Mouse (Mus musculus): ENCODE measurements at regions not wholly inside any gene's neighbourhood (a gene's known extent, or its start where the extent isn't known, plus 50 kb on each side); places are given as distances from the start of the nearest gene placed in this dataset.

DNA sequence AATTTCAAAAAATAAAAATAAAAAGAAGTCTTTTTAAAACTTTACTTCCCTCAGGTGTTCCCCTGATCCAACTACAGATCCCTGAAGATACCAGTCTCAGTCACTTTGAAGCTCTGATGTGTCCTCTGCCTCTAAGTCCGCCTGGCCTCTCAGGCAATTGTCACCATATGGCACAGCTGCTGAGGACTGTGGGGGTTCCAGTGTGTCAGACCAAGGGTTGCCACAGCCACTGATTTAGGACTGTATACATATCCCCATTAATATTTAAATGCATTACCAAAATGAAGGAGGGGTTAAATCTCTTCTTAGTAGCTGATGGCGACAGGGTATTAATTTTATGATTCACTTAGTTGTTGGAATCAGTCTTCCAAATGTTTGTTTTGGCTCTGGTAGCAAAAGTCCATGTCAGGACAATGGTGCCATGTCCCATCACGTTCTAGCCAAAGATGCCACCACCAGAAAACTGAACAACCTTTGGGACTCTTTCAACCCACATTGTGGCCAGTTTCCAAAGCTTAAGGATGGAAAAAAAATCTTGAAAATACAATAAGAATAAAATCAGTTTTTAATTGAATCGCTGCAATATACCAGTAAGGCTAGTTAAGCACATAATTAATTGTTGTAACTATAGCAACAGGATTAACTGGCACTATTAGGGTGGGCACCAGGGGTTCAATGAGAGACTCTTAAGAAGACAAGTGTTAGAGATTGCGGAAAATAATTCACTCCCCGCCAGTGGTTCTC is 62.5 kb downstream of the Arrdc4 start:
- DNase-seq: no peak

DNA sequence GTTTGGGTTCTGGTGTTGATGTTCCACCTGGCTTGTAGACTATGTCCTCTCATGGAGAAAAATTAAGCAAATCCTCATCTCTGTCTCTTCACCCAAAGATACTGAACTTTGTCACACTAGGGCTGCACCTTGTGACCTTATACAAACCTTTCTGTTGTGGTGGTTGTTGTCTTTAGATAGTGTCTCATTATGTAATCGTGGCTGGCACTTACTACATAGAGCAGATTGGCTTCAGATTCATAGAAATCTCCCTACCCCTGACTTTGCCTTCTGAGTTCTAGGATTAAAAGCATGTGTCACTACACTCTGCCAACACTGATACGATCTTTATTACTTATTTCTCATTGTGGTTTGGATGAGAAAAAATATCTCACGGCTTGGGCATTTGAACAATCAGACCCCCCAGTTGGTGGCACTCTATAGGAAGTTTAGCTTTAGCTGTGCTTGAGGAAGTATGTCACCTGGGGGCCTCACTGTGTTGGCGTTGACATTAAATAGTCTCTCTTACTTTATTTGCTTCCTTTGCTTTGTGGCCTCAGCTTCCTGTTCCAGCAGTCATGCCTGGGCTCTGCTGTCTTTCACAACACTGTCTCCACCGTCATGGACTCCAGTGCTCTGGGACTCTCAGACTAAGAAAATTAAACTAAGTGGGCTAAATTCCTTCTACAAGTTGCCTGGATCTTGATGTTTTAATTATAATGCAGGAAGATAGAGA is 66.0 kb downstream of the Arrdc4 start:
- DNase-seq: no peak

DNA sequence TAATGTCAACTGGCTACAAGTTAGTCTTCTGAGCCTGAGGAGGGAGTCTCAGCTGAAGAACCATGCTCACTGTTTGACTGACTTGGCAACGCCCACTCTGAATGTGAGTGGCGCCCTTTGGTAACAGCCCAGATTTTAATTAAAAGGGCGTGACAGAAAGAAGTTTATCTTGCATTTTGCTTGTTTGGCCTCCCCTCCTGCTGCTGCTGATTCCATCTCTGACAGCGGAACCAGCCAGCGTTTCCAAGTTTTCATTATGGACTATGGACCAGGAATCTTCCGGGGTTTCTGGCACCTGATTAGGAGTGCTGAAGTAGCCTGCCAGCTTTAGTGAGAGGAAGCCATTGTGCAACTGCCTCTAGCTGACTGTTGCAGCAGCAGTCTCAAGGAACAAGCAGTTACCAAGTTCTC is 66.7 kb downstream of the Arrdc4 start:
- DNase-seq: peak; percentile 8

DNA sequence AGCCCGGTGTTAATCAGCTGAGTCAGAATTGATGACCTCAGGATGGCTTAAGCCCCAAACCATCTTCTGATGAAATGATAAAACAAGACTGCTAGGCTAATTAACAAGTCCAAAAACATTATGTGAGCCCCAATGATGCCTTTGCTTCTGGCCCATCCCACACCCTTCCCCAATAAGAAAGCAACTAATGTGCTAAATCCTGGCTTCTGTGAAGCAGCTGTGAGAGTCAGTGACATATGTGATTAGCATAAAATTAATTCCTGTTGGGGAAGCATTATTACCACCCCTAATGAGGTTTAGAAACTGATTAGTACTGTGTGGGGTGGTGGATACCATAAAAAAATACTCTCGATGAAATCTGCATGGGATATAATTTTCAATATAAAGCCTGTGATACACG is 69.3 kb downstream of the Arrdc4 start:
- no peak for DNase-seq

DNA sequence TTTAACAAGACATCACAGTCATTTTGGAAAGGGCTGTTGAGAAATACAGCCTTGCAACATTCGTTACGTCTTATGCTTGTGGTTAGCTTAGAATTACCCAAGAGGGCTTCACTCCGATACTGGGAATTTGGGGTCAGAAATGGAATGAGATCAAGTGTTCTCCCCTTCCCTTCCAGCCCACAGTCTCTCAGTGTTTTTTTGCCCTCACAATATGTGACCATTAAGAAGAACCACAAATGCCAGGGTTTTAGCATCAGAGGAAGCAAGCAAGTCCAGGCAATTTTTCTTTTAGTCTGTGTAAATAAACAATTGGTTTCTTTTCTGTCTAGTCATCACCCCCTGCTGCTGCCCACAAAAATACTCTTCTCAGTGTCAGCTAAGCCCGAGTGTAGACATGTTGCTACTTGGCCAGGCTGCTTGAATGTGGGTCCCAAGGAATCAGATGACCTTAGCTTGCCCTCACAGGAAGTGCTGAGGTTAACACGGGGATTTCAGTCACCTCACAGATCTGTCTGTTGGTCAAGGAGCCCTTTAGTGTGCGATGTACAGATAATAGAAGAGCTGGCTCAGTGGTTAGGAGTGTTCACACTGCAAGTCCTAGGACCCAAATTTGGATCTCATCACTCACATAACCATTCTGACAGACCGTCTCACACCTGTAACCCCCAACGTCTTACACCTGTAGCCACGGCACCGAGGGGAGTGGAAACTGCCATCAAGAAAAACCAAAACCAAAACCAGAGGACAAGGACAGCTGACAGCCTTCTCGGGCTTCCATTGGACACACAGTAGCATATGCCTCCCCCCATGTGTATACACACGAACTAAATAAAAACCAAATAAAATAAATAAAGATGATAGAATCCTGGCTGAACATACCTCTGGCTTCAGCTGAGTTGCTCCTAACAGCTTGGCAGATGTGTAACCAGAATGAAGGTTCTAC is 81.0 kb downstream of the Arrdc4 start:
- DNase-seq: no peak

DNA sequence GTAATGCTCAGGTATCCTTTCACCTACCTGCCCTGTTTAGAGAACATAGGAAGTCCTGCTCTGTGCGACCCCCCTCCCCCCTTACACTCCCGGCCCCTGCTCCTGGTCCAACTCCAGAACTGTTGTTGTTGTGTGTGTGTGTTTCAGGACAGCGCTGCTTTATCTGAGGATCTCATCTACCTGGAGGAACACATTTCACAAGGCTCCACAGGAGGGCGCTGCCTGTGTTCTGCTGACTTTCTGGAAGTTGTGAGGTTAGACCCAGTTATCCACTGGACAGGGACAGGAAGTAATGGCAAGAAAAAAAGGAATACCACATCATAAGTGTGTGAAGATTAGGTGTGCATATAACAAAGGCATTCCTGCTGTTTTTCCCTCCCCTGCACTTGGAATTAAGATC is 81.8 kb downstream of the Arrdc4 start:
- no peak for DNase-seq

DNA sequence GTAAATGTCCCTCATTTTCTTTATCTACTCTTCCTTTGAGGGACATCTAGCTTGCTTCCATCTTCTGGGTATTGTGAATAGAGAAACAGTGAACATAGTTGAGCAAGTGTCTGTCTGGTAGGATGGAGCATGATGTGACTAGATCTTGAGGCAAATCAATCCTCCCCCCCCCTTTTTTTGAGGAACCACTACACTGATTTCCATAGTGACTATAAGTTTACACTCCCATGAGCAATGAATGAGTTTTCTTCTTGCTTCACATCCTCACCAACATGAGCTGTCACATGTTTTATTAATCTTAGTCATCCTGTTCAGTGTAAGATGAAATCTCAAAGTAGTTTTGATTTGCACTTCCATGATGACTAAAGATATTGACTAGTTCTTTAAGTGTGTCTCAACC is 92.7 kb downstream of the Arrdc4 start:
- DNase-seq: no peak

DNA sequence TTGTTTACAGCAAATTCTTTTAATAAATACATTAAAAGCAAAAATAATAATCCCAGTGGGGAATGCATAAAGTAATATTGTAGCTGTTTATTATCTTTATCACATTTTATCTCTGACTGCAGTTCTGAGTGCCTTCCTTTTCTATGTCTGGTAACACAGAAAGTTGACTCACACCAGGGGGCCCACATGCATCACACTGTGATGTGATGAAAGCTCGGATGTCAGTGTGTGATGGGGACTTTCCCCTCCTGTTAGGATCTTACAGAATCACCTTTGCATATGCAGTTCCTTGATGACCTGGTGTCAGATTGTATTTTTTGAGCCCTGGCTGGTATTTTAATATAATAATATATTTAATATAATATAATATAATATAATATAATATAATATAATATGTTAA is 95.5 kb downstream of the Arrdc4 start:
- DNase-seq: no peak

DNA sequence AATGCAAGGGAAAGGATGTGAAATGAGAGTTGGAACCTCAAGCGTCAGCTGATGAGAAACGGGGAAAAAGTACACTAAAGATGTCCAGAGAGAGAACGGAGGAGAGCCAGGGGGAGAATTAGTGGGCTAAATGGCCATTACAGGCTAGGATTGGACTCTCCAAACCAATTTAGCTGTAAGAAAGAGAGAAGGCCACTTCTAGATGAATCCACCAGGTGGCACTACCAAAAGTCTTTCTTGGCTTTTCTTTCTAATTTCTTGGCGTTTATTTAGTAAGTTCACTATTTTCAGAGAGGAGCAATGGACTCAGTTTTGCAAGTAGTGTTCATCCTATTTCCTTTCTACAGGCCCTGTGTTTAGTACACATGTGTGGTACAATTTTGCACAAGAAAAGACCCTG is 97.6 kb downstream of the Arrdc4 start:
- DNase-seq: no peak

DNA sequence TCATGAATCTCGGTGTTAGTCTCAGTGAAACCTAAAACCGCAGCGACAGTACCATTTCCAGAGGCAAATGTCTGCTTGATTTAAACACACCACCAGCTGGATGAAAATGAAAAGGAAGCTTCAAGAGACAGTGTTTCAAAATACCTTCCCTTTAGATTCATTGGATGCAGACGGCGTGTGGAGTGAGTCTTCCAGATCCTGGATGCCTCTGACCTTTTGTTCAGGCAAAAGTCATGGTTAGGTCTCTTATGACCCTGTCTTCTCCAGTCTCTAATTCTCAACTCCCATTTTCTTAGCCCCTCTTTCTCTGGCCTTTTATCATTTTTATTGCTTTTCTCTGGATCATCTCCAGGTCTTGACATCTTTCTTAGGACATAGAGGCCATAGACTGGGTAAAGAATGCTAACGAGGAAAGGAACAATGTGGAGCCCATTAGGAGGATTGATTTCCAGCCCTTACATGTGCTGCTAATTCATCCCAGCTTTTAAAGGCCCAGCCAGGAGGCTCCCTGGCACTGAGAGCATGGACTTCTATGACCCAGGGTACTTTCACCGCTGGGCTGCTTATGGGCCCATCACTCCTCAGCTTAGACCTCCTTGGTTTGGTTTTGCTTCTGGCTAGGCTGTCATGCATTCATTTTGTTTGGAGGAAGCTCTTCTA is 111.4 kb downstream of the Arrdc4 start:
- DNase-seq: no peak

DNA sequence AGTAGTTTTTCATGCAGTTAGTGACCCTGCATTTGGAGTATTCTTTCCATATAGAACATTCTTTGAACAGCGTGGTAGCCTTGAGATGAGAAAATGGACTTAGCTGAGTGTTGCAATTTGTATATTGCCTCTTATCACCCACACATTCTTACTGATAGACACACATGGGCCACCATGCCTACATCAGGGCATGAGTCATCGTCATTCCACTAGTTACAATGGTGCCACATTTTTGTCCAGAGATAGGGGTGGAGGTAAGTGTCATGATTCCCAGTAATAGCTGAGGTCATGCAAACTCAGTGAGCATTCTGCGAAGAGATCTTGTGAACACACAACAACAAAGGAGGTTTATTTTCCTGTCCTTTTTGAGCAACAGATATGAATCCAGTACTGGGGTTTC is 128.0 kb downstream of the Arrdc4 start:
- DNase-seq: no peak

DNA sequence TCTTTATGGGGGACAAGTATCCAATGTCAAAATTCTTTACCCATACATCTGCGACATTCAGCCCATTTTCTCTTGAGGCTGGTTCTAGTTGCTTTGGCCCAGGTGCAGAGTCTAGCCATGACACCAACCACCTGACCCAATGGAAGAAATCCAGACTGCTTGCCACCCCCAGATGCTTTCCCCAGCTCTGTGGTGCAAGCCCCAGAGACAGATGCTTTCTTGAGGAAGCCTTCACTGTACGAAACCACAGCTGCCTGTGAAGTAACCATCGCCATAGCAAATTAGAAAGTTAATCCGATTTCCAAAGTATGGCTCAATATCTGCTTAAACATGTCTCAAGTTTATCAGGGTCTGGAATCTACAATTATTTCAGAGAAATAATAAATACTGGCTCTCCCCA is 138.5 kb downstream of the Arrdc4 start:
- no peak for DNase-seq

DNA sequence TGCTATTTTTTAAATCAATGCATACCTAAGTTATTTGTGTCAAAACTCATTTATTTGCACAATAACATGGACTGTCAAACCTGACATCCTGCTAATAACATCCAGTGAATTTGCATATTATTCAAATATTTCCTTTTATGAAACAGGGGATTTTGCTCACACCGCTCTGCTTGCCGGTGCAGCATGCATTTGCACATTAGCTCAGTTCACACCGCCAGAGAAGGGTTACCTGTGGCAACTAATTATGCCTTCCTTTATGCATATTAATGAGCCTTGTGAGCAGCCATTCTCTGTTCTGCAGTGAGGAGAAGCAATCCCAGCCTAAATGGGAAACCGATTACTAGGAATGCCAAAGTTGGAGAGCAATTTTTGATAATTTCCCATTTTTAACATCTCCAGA is 141.9 kb downstream of the Arrdc4 start:
- no peak for DNase-seq

DNA sequence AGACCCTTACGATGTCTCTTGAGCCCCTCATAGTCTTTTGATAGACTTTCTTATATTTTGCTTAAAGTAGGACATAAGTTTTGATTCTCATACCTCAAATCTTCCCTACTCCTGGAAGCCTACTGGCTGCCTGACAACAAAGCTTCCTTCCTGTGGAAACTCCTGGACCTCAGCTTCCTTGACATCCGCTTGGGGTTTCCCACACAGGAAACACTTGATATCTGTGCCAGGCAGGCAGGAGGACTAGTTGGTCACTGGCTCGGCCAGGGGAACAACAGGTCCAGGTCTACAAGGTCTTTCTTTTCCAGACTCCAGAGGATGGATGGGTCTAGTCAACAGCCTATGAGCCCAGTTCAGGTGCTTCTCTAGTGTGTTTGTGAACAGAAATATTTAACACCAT is 142.8 kb downstream of the Arrdc4 start:
- no peak for DNase-seq

DNA sequence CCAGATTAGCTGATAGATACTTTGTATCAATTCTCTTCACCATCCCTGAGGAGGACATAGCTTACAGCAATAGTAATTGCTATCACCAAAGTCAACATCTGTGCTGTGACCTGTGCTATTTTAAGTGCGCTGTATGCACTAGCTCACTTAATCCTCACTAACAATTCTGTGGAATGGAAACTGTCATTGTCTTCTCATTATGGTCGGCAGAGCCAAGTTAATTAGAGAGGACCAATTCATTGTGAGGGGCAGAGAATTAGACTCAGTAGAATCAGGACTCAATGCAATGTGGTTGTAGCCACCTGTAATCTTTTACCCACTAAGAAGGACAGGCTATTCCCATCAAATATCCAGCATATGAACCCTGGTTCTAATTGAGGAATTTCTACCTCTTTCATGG is 145.3 kb downstream of the Arrdc4 start:
- no peak for DNase-seq

DNA sequence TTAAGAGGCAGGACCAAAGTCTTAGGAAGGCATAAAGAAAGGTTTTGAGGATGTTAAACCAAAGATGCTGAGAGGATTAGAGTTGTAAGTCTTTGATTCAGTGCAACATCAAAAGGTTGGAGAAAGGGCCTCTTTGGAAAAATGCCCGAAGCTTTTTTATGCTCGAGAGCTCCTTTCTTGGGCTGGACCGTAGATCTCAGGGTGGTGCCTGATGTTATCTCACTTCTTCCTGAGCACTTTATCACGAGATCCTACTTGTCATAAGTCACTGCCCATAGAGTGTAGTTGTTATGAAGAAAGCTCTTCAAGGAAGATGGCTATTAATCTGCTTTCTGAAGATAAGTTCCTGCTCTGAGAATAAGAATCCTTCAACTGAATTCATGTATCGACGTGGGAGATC is 147.0 kb downstream of the Arrdc4 start:
- DNase-seq: no peak

DNA sequence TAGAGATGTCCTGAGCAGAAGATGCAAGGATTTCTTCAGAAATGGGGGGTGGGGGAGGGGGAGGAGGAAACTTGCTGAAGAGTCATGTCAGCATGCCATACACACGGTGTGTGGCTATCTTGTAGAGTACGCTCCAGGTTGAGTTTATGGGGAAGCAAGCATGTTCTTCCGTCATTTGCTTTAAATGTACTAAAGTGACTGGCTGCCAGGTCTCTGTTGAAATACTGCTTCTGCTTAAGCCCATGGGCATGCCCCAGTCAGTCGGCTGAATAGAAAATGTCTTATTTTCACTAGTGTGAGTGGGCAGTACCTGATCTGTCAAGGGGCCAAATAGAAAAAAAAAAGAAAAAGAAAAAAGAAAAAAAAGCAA is 155.0 kb downstream of the Arrdc4 start:
- no peak for DNase-seq

DNA sequence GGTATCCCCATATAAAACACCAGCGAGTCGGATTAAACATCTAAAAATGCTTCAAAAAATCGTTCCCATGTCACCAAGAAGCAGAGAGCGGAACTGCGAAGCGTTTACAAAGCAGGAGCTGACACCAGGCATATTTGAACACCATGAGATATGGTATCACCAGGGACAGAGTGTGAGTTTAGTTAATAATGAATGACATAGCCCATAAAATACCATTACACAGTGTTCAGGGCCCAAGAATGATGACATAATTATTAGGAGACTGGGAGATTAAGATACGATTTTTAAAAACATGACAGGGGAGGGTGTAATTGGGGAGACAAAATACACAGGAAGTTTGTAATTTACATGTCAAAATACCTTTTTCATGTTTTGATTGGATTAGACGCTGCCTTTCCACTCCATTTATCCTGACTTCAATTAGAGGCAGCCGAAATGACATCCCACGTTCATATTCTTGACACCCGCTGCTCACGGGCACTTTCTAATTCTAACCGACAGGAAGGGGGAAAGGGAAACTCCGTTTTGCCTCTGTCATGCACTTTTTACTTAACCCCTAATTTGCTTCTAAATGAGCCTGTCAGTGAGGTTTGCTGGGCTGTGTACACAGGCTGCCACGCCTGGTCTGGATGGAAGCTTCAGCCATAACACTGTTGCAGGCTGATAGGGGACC is 155.6 kb downstream of the Arrdc4 start:
- DNase-seq: no peak

DNA sequence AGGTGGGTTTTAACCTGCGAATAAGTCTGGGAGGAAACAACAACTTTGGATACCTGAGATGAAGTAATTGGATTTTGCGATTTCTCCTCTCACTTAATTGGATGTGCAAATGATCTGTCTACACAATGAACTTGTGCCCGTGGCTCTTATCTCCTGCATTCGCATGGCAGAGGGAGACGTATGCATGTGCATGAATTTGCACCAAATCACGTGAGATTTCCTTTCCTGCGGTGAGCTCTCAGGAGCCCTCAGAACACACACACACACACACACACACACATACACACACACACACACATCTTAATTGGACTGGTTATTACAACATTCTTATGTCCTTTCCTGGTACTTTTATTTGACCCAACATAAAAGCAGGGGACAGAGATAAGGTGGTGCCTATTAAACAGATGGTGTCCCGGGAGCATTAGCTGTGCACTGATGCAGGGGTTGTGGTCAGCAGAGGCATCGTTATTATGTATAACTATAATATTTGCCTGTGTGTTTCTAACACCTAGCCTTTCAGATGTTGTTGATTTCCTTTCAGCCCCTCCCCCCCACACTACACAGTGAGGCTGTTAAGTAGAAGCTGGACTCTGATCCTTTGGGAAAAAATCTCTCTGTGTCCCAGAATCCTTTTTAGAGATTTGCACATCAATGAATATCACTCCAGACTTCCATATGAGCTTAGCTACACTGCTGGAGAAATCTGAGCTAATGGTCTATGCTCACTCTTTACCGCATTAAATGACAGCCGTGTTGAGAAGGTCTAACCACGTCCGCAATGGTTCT is 166.3 kb downstream of the Arrdc4 start:
- DNase-seq: no peak

DNA sequence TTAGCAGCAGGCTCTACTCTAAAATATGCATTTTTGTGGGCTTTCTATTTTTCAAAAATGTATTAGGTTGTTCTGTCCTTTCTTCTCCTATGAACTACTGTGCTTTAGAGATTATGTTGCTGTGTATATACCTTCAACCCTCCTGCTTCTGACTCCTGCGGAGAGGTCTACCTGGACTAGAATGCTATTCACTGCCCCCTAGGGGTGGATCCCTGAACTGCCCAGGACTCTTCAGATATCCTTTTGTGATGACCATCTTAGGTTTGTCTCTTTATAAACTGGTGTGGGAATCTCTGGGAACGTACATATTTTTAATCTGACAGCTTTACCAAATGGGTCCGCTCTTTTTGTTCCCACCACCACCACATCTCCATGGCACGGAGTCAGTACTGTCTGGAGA is 168.4 kb downstream of the Arrdc4 start:
- DNase-seq: no peak

DNA sequence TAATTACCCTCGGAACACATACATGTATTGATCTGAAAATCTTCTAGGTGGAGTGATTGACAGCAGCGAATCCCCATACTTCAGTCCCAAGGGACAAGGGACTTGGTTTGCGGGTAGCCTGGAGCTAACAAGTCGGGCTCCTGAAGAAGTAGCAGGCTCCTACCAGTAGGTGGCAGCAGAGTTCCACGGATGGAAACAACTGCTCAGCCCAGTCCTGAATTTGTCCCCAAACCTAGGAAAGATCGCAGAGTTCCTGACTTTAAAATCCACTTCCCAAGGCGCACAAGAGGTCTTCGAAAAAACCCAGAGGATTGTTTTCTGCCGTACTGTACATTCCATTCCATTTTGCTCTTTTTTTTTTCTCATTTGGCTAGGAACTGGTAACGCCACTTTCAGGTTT is 169.4 kb downstream of the Arrdc4 start:
- DNase-seq: peak; percentile 46
